Mouse (Mus musculus) left cerebral cortex, postnatal 25 days (tissue): ENCODE data around the gene Hoxd10. TPM values are rescaled to one million over a fixed set of nuclear protein-coding genes. Genes with fewer than 3 reads are reported as not detected.

ENCODE experiments used
- DNase-seq, 2 experiments: peaks; one replicate each; pipeline ENCODE4 v3.0.0; 2022; ENCODE audit warnings: low spot score in 2 of 2, mixed read lengths in 1 of 2
- intact Hi-C: fragments of 180-260 bp; cut with DNase I; formaldehyde crosslinking; loops from one replicate; pipeline ENCODE4 v1.15.1; 2025
- total RNA-seq, 2 experiments: library from RNA; stranded (reverse); gene quantifications; 2 replicates each; pipeline ENCODE4 v1.2.3; 2021

Hoxd10 gene
- not detected for total RNA-seq

DNA sequence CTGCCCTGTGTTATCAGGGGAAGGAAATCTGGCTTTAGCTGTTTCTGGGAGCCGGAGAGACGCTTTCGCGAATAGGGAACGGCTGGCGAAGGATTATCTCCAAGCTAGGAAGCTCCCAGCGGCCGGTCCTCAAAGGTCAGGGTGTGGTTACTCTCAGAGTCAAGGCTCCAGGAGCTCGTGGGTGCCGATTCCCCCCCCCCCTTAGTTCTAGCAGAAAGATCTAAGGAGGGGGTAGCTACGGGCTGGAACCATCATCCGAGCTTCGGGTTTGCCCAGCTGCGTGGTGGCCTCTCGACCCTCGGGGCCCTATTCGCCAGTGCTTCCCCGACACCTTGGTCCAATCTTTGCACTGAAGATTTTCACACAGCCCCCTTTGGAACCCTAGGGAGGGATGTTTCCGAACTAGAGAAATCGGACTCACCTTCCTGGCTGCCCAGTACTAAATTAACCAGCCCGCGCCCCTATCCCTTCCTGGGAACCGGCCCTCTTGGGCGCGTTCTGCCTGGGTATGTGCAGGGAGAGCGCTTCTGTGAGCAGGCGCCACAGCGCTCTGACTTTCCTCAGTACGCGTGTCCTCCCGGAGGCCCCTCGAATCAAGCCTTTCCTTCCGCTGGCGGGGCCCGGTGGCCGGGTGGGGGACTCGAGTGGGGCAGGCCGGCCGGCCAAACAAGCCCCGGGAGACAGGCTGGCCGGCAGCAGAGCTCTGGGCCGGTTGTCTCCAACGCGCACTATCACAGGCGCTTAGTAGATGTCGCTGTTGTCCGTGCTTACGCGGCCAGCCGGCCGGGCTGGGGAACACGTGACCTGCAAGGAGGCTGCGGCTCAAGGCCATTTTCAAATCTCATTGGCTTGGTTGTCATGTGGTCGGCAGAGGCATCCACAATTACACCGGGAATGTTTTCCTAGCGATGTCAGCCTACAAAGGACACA is at the start of gene Hoxd10:
Gene Hoxd10 (plus strand): TSS at position 903 of the 930 bp plus-strand sequence.
- intact Hi-C loops, result no loop called here
- no peak for DNase-seq

DNA sequence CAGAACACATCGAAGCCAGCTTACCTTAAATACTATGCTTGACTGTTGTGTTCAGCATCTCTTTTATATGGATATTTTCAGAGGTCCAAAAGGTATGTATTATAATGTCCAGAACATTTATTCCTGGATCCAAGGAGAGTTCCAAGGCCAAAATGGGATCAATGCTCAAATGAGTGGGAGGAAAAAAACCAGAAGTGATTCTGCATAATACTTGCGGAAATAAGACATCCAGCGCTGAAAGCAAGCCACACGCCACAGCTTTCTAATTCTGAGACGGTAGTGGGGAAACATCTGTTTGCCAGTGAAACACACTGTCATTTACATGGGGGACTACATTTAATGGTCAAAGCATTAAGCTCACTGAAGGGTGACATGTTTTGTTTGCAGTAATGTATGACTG is 49.3 kb upstream of the Hoxd10 start:
- no peak for DNase-seq
- intact Hi-C loops, result no loop called here

DNA sequence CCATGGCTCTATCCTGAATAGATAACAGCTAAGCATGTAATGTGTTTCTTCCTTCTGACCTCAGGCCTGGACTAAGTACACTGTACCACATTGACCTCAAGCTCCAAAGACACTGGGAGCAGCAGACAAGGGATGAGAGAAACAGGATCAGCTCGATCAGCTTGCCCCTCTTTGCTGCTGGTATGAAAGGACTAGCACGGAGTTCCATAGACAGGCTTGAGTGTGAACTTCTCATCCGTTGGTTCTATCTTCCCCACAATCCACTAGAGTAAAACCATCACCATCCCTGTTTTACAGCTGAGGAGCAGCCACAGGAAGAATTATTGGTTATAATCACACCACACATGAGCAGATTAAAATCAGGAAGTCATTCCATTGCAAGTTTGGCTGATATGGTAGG is 46.1 kb upstream of the Hoxd10 start:
- no peak for DNase-seq
- intact Hi-C loops, result no loop called here

DNA sequence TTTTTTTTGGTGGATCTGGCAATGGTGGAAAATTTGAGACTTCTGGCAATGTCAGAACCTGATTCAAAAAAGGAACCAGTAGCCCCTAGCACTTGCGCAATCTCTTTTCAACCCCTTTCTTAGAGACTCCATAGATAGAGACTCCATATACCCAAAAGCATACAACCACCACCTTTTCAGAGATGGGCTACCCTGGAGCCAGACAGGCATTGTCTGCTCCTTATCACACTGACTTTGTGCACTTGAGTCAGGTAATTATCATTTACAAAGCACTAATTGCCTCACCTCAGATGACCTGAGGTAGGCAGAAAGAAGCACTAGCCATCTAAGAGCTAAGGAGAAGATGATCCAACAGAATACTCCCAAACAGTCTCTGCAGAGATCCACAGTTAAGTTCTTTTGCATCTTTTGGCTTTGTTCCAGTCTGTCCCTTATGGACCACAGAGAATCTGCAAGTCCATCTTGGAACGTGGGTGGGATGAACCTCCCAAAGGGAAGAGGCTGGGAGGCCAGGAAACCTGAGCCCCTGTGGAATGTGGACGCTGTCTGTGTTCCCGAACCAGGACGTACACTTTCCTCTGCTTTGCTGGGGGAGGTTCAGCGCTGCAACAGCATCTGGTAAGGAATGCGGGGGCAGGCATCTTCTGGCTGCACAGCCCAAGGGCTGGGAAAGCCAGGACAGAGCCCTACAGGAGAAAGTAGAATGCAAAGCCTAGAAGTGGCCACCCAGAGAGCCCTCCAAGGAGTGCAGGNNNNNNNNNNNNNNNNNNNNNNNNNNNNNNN is 44.5 kb upstream of the Hoxd10 start:
- intact Hi-C loops, result no loop called here
- DNase-seq, result no peak

DNA sequence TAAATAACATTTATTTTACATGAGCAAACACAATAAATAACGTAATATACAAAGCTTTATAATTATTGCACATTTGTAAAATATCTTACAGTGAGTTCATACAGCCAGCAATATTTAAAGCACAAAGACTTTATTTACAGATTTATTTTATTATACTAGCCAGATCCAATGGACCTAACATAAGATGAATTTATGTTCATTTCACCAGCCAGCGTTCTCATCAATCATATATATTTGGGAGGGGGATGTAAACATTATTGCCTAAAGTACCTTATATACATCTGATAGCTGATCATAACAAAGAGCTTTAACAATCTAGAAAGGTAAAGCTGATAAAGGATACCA is 38.8 kb upstream of the Hoxd10 start:
- intact Hi-C loops, result loop anchor here (5.0 kb wide), 1 partner anchor 94 kb away; no protein-coding TSS in a partner anchor
- DNase-seq, result no peak

DNA sequence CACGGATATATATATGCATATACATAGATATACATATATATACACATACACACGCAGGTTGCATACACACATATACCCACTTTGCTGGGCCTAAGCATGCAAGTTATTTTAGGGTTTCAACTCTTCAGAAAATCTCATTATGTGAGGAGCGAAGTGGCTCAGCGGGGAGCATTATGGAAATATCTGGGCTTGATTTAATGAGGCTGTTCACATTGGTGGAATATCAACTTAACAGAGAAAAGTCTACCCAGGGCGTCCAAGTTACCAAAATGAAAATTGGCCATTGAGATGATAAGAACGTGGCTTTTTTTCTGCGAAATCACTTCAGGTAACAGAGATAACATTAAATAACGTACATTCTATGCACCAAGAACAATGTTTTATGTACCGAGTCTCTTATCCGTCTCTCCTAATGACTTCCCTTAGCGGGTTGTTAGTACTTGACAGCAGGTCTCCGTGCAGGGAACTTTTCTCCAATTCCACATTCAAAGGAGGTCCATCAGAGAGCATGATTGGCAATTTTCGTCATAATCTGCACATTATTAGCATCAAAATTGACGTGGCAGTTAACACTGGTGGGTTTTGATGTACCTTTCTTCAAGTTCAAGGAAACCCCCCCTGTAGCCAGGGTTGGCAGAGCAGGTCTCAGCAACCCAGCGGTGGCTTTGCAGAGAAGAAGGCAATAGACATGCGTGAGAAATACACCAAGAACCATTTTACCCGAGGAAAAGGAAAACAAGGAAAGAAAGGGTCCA is 37.8 kb upstream of the Hoxd10 start:
- intact Hi-C loops, result loop anchor here (2.0 to 5.0 kb wide), 2 partner anchors 93 to 353 kb away; no protein-coding TSS in a partner anchor
- DNase-seq, result no peak

DNA sequence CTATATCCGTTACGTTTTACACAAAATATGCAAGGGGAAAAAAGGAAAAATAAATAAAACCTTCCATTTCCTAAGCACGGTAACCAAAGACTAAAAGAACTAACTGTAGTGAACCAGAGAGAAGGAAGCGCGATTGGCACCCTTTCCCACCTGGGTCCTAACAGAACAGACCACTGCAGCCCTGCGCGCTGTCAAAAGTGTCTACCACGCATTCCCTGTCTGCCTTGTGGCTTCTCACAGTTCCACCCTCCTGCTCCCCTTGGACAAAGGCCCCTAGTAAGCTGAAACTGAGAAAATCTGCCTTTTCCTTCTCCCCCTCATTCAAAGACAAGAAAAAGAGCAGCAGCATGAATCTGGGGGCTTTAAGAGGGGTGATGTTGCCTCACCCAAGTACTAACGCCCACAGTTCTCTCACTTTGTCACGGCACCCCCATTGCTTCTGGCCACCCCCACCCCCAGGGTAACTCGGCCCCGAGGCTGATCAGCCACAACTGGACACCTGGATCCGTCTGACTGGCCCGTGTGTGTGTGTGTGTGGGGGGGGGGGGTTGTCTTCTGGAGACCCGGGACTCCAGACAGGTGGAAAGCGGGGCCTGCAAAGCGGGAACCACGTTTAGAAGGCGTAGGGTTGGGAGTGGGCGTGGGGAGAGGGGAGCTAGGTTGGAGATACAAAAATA is 36.8 kb upstream of the Hoxd10 start:
- no peak for DNase-seq

DNA sequence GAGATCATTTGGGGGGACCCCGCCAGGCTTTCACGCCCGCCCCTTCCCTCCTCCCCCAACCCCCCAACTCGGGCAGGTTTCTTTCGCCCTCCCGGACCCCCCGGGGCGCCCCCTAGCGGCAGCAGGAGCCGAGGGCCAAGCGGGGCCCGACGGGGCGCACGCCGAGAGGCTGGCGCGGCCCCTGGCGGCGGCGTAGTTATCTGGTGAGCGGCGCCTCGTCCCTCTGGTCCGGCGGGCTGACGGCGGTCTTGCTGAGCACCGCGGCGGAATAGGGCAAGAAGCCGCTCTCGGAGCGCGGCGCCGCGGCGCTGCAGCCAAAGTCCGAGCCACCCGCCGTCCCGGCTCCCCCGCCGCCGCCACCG is 36.3 kb upstream of the Hoxd10 start:
- no peak for DNase-seq
- intact Hi-C loops, result loop anchor here (2.0 to 5.0 kb wide), 2 partner anchors 47 to 355 kb away; partner anchors contain the start of gene Hoxd8

More for the DNA sequence above, 36.8 kb upstream of the Hoxd10 start:
- intact Hi-C loops, result loop anchor here (2.0 to 5.0 kb wide), 3 partner anchors 47 to 354 kb away; partner anchors contain the start of gene Hoxd8

DNA sequence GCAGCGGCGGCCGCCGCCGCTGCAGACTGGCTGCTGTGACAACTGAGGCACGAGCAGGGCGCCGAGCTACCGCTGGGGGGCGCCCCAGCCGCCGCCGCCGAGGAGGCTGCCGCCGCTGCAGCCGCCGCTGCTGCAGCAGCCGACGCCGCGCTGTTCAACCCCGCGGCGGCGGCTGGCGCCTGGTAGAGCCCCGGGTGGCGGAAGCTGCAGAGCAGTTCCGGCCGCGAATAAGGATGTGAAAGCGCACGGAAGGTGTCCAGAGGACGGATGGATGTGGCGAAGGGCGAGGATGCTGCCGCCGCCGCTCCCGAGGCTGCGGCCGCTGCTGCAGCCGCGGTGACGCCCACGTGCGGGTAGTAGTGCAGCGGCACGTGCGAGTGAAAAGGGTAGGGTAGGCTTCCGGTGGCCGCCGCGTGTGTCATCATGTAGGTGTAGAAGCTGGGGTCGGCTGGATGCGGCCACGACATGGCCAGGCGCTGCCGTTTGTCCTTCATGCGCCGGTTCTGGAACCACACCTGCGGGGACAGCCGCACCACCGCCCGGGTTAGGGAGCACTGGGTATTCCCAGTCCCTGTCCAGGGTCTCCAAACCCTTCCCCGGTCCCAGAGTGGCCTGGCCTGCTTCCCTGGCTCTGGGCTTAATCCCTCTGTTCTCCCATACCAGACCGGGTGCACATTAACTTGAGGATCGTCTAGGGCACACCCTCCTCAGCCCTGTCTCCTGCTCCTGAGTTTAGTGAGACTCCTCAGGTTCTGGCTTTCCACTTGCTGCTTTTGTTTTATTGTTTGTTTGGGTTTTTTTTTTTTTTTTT is 35.7 kb upstream of the Hoxd10 start:
- DNase-seq, result no peak
- intact Hi-C loops, result loop anchor here (2.0 to 5.0 kb wide), 2 partner anchors 46 to 355 kb away; partner anchors contain the start of gene Hoxd8

DNA sequence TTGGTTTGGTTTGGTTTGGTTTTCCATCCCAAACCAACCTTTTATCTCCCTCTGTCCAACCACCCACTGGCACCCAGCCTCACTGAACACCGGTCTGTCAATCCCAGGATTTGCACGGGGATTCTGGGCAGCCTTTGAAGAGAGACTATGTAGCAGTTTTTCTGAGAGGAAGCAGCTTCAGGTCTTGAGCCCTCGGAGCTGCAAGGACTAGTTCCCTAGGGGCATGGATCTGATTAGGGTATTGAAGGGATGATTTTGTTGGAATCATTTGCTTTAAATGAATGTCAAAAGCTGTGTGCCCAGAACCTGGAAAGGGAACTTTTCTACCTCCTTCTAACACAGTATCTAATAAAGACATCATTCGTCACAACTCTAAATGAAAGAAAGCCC is 35.1 kb upstream of the Hoxd10 start:
- intact Hi-C loops, result loop anchor here (5.0 kb wide), 1 partner anchor 46 kb away; the partner anchor contains the start of gene Hoxd8
- DNase-seq, result no peak

DNA sequence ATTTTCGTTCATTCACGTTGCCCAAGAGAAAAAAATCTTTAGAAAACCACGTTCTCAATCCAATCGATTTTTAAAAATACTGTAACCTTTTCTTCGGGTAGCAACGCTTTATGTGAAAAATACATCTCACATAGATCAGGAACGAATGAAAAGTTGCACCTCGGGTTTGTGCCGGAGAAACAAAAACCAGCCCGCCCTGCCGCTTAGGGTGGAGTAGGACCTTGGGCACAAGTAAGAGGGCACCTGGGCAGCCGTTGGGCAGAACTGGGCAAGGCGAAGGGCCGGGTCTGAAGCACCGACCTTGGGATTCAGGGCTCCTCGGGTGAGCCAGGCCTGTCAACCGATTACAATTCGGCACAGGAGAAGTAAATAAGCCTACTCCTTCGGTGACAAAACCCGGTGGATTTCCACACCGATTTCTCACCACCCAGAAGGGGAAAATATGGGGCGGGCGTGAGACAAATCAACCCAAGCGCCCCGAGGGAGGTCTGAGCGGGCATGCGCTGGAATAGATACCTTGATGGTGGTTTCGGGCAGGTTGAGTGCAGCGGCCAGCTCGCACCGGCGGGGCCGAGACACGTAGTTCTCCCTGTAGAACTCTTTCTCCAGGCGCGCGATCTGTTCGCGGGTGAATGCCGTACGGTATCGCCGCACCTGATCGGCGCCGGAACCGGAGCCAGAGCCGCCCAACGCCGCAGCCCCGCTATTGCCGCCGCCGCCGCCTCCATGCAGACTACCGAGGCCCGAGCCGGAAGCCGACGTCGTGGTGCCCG is 34.3 kb upstream of the Hoxd10 start:
- intact Hi-C loops, result loop anchor here (5.0 kb wide), 1 partner anchor 45 kb away; the partner anchor contains the start of gene Hoxd8
- DNase-seq, result no peak

DNA sequence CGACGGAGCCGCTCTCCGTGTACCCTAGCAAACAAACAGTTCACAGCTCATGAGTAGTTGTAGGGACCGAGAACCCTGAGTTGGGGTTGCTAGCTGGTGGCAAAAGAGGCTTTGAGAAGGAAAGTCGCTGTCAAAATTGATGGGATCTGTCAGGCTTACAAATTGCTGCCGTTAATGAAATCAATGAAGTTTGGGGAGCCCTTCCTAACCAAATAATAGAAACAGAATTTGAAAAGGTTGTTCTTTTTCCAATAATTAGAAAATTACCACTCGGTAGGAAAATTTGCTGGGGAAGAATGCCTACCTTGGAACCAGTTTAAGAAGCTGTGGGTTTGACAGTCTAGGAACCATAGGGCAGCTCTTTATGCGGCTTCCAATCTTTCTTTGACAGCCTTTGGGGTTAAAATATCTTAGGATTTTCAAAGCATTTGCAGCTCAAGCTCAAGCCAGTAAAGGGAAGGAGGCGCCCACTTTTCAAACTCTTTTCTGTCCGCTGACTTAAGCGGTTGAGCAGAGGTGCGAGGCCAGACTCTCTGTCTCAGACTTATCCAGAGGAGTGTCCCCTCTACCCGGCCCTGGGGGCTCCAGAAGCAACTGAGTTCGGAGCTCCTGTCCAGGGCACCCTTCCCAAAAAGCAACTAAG is 33.6 kb upstream of the Hoxd10 start:
- DNase-seq, result no peak
- intact Hi-C loops, result loop anchor here (5.0 kb wide), 1 partner anchor 44 kb away; the partner anchor contains the start of gene Hoxd8

DNA sequence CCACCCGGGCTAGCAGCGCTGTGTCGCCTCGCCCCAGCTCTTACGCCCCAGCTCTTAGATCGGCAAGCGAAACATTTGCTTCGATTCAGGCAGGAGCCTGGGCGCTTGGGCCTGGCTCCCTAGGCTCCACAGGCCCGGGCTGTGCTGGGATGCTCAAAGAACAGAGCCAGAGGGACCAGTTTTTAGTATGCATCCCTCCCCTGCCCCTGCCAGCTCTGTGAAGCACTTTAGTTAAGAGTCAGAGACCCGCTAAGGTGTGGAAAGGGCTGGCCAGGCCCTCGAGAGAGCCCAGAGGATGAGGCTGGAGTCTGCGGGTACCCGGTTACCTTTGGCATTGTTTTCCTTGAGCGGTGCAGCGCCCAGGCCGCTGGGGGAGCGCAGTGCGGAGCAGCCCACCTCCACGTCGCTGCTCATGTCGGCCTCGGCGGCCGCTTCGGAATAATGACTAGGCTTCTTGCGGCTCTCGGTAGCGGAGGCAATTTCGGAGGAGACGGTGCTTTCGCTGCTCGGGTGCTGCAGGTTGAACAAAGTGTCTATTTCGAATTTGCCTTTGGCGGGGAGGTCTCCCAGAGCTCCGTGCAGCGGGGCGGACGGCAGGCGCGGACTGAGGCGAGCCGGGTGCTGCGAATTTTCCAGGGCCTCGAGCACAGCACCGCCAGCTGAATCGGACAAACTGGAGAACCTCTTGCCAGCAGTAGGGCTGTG is 32.9 kb upstream of the Hoxd10 start:
- intact Hi-C loops, result loop anchor here (5.0 kb wide), 1 partner anchor 43 kb away; the partner anchor contains the start of gene Hoxd8
- no peak for DNase-seq

DNA sequence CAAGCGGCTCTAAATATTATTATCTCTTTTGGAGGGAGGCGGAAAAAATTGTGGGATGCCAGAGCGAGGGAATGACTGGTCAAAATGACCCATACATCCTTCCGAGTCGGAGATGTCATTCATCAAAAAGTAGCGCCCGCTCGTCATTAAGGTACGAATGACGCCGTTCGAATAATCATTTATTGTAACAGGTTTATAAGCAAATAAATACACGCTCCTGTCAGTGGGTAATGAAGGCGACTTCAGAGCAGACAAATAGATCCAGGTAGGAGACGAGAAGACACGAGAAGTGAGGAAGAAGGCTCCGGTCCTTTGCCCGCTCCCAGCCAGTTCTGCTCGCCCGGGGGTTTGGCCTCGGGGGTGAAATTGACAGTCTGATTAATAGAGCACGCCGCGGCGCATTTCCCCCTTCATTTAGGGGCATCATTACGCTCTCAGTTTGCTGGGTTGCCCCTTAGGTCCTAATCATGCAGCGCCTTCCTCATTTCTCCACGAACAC is 32.2 kb upstream of the Hoxd10 start, which contains the start of gene Evx2:
Gene Evx2 (minus strand): TSS at position 51 of the 499 bp plus-strand sequence.
- intact Hi-C loops, result loop anchor here (2.0 to 10.0 kb wide), 4 partner anchors 43 to 885 kb away; partner anchors contain the start of genes Chn1 and Hoxd8
- no peak for DNase-seq

DNA sequence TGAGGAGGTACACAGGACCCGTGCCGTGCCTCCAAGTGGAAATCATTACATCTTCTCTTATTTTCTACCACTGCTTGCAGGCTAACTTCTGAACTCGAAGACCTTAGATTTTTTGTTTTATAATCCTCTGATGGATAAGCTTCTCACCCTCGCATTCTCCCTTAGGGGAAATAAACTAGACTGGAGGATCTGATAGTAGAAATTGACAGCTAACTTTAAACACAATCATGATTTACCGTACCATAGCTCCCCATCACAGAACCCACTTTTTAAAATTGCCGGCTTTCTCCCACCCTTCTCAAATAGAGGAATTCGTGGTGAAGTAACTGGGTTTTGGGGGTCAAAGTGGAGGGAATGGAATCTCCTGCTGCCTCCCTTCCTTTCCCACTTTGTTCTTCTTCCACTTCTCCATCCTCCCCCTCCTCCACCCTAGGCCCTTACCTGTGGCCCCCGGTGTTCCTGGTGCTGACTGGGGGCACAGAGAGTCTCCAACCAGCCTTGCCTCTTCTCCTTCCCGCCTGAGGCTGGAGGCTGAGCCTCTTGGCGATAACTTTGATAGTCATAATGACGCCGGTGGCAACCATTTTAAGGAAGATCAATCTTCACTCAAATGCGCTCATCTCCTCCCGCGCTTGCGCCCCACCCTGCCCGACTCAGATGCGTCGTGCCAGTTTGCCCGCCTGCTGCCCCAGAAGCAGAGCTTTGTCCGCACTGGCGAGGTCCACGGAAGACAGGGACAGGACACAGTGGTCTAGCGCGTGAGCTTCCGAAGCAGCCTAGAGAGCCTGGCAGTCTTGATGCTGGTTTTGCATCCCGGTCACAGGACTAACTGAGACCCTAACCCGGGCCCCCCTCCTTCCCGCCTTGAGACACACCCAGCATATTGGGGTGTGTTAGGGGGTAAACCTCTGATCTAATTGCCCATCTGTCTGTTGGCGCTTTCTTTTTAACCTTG is 31.0 kb upstream of the Hoxd10 start:
- no peak for DNase-seq
- intact Hi-C loops, result loop anchor here (2.0 to 10.0 kb wide), 3 partner anchors 594 to 886 kb away; partner anchors contain the start of gene Chn1
